Mouse (Mus musculus) spleen, adult 2 months (tissue): ENCODE results near the gene Lmcd1.

ENCODE experiments used
- CTCF ChIP-seq: fragments of 200-500 bp; IDR thresholded peaks from 2 replicates; pipeline ENCODE4 v1.5.1; 2011; ENCODE audit warnings: mild to moderate bottlenecking, inconsistent platforms; ENCODE audit not compliant: insufficient read depth, insufficient read length, insufficient replicate concordance; ENCODE audit errors: extremely low read depth
- POLR2A ChIP-seq: fragments of 200-500 bp; IDR thresholded peaks from 2 replicates; pipeline ENCODE4 v1.6.1; 2011; ENCODE audit warnings: low read depth, low read length, inconsistent platforms

DNA sequence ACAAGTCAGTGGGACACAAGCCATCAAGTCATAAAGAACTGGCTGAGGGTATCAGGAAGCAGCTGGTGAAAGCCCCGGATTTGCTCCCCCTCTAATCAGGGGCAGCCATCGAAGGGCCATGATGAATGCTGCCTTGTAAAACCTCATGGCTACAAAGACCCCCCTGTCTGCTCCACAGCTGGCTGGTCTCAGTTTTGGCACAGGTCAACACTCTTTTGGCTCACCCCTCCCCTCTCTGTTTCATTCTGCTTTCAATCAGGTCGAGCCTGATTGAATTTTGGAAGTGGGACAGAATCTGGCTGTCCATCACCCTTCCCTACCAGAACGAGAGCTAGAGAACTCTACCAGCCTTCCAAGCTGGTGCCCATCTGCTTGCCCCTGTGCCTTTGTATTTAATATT lies 37.8 kb downstream of the Lmcd1 start:
- TF ChIP-seq CTCF (no peak), POLR2A (no peak)
